10 mouse cellular contexts compared by ENCODE assay signal in genomic region chr11:101963043-101963442, GRCm38 (mm10). TPM values are rescaled to one million over a fixed set of nuclear protein-coding genes. Genes with fewer than 3 reads are reported as not detected.
DNase-seq lines count a peak whose midpoint lies in the region; ATAC-seq and TF ChIP-seq lines count a peak whose summit lies in the region.
"Had no signal": no experiment of that assay in that cellular context is flagged by ENCODE, and none has a peak within 500 bp of the region (broad histone marks: within the 10 kb centered on the region; RNA-seq: fewer than 3 reads in every experiment).

No protein-coding gene starts in this region.

- DNase-seq in heart, postnatal 25 days (ENCODE audit: low spot score) = no peak
- peak; percentile 40 for DNase-seq in hindbrain, embryonic 10.5 days (ENCODE audit: low spot score)
- no peak for DNase-seq in liver, postnatal 0 days
- DNase-seq in layer of hippocampus, adult 11-12 months (ENCODE audit: low spot score) = no peak
- DNase-seq in layer of hippocampus, adult 8-10 months (ENCODE audit: low spot score in 2 of 2) = no peak
- no peak for DNase-seq in left cerebral cortex, adult 9 months (ENCODE audit: low spot score in 2 of 2)
- DNase-seq: right cerebral cortex, adult 18-20 months had no signal

- ATAC-seq in heart, embryonic 13.5 days (ENCODE audit: extremely low read depth, insufficient number of reproducible peaks, low FRiP score, low TSS enrichment) = no peak
- no peak for ATAC-seq in liver, postnatal 0 days

- WGBS in heart, embryonic 13.5 days = 4% methylated on average over 11 of the region's 11 CpGs
- WGBS in hindbrain, embryonic 10.5 days = 1% methylated on average over 11 of the region's 11 CpGs
- 5% methylated on average over 11 of the region's 11 CpGs for WGBS in liver, postnatal 0 days (ENCODE audit: insufficient replicate concordance)

- no peak for TF ChIP-seq CTCF in cortical plate, adult 2 months (IDR thresholded peaks at IDR 0.05; ENCODE audit: extremely low read depth, insufficient read depth, low read length)
- no peak for TF ChIP-seq CTCF in liver, postnatal 0 days (IDR thresholded peaks at IDR 0.05; ENCODE audit: low read depth)

- H3K4me2 ChIP-seq in heart, embryonic 13.5 days = peak overlapping the region; percentile 90
- H3K4me2 ChIP-seq in liver, postnatal 0 days (ENCODE audit: low read depth, low read length) = peak overlapping the region; percentile 71; the same call in 1 of the 2 replicates

- TF ChIP-seq EP300 in liver, postnatal 0 days (IDR thresholded peaks at IDR 0.05; ENCODE audit: low read depth) = no peak

- H3K4me3 ChIP-seq in heart, embryonic 13.5 days = peak overlapping the region; percentile 62
- peak overlapping the region; percentile 31 for H3K4me3 ChIP-seq in cortical plate, adult 2 months (ENCODE audit: insufficient read depth, low read length)
- H3K4me3 ChIP-seq in hindbrain, embryonic 10.5 days = peak overlapping the region; percentile 70
- no peak overlapping the region for H3K4me3 ChIP-seq in liver, postnatal 0 days (ENCODE audit: low read depth, low read length)

- H3K27me3 ChIP-seq in heart, embryonic 13.5 days (replicated peaks) = peaks cover 91% of the 10 kb centered on the region
- H3K27me3 ChIP-seq in hindbrain, embryonic 10.5 days (ENCODE audit: insufficient read depth, poor library complexity, severe bottlenecking) = peaks cover 95% of the 10 kb centered on the region
- peaks cover 66% of the 10 kb centered on the region for H3K27me3 ChIP-seq in liver, postnatal 0 days (ENCODE audit: insufficient read depth, low read length)

- no peak for TF ChIP-seq POLR2A in cortical plate, adult 2 months (IDR thresholded peaks at IDR 0.05; ENCODE audit: extremely low read depth, insufficient read depth, low read length)

- peak overlapping the region; percentile 33; the same call in 1 of the 2 replicates for H3K27ac ChIP-seq in heart, embryonic 13.5 days (replicated peaks)
- no peak overlapping the region for H3K27ac ChIP-seq in cortical plate, adult 2 months (ENCODE audit: insufficient read depth, low read length)
- peak overlapping the region; percentile 84 for H3K27ac ChIP-seq in hindbrain, embryonic 10.5 days
- H3K27ac ChIP-seq in liver, postnatal 0 days (ENCODE audit: low read depth) = no peak overlapping the region

- H3K4me1 ChIP-seq in heart, embryonic 13.5 days = peaks cover 47% of the 10 kb centered on the region
- no peaks in the 10 kb centered on the region for H3K4me1 ChIP-seq in cortical plate, adult 2 months (ENCODE audit: control insufficient read depth, insufficient read depth, low read length)
- peaks cover 60% of the 10 kb centered on the region for H3K4me1 ChIP-seq in hindbrain, embryonic 10.5 days (replicated peaks)
- peaks cover 12% of the 10 kb centered on the region for H3K4me1 ChIP-seq in liver, postnatal 0 days (ENCODE audit: insufficient read depth)

- peak overlapping the region; percentile 82 for H3K9ac ChIP-seq in heart, embryonic 13.5 days
- no peak overlapping the region for H3K9ac ChIP-seq in liver, postnatal 0 days (replicated peaks)

- H3K9me3 ChIP-seq in heart, embryonic 13.5 days = no peaks in the 10 kb centered on the region
- no peaks in the 10 kb centered on the region for H3K9me3 ChIP-seq in hindbrain, embryonic 10.5 days
- no peaks in the 10 kb centered on the region for H3K9me3 ChIP-seq in liver, postnatal 0 days (ENCODE audit: low read length)

- no peaks in the 10 kb centered on the region for H3K36me3 ChIP-seq in heart, embryonic 13.5 days
- H3K36me3 ChIP-seq in hindbrain, embryonic 10.5 days = no peaks in the 10 kb centered on the region
- no peaks in the 10 kb centered on the region for H3K36me3 ChIP-seq in liver, postnatal 0 days (replicated peaks; ENCODE audit: insufficient read depth, low read length)

- intact Hi-C loops in heart, postnatal 25 days (cut with DNase I) = no loop called here

RNA-seq across cellular contexts. Expression of gene Sost, which starts 3.8 kb away (rescaled TPM):
- polyA plus RNA-seq in heart, embryonic 13.5 days (2015; fragmentation: Nextera tagmentation; extraction: Ambion mirVana) = 0.87 and 1.8 TPM in 2 replicates
- 1 to 10 TPM; 1.5 to 1.6 TPM for total RNA-seq in heart, postnatal 25 days (2021)
- 0.09 and 0.10 TPM in 2 replicates for polyA plus RNA-seq in cortical plate, adult 2 months (2012; rRNA removed)
- polyA plus RNA-seq in hindbrain, embryonic 10.5 days (2016; fragmentation: Nextera tagmentation; extraction: Ambion mirVana) = 1.1 and 1.3 TPM in 2 replicates
- polyA plus RNA-seq in liver, postnatal 0 days (2015; fragmentation: Nextera tagmentation; extraction: Ambion mirVana) = not detected in 2 replicates
- under 1 TPM in 1 of 4 experiments, not detected in 3; 0.22 TPM for total RNA-seq in layer of hippocampus, adult 8-10 months (2022)
- total RNA-seq: adrenal gland, postnatal 14 days had no signal

RNA-seq across cellular contexts. Expression of gene Cfap97d1, which starts 21.0 kb away (rescaled TPM):
- not detected in 2 replicates for polyA plus RNA-seq in heart, embryonic 13.5 days (2015; fragmentation: Nextera tagmentation; extraction: Ambion mirVana)
- not detected for total RNA-seq in heart, postnatal 25 days (2021)
- polyA plus RNA-seq in cortical plate, adult 2 months (2012; rRNA removed) = not detected in 2 replicates
- polyA plus RNA-seq in hindbrain, embryonic 10.5 days (2016; fragmentation: Nextera tagmentation; extraction: Ambion mirVana) = not detected in 2 replicates
- polyA plus RNA-seq in liver, postnatal 0 days (2015; fragmentation: Nextera tagmentation; extraction: Ambion mirVana) = 0.19 TPM in 1 of 2 replicates, not detected in the other
- not detected for total RNA-seq in layer of hippocampus, adult 8-10 months (2022)
- total RNA-seq: adrenal gland, postnatal 14 days had no signal

RNA-seq across cellular contexts. Expression of gene Dusp3, which starts 23.8 kb away (rescaled TPM):
- 50.3 and 53.6 TPM in 2 replicates for polyA plus RNA-seq in heart, embryonic 13.5 days (2015; fragmentation: Nextera tagmentation; extraction: Ambion mirVana)
- total RNA-seq in heart, postnatal 25 days (2021) = 100 to 1,000 TPM; 115 to 122 TPM
- polyA plus RNA-seq in cortical plate, adult 2 months (2012; rRNA removed) = 162 and 171 TPM in 2 replicates
- 11.6 and 12.4 TPM in 2 replicates for polyA plus RNA-seq in hindbrain, embryonic 10.5 days (2016; fragmentation: Nextera tagmentation; extraction: Ambion mirVana)
- 18.4 and 22.7 TPM in 2 replicates for polyA plus RNA-seq in liver, postnatal 0 days (2015; fragmentation: Nextera tagmentation; extraction: Ambion mirVana)
- total RNA-seq in layer of hippocampus, adult 8-10 months (2022) = 100 to 1,000 TPM; 151 to 190 (median 164) TPM

Comparison
In these comparisons a context has a peak if more than half of its experiments do, and no peak if none do; other contexts are left out.
1. H3K27ac ChIP-seq: peak in heart, embryonic 13.5 days (single experiment) and hindbrain, embryonic 10.5 days (single experiment); none in cortical plate, adult 2 months (single experiment) and liver, postnatal 0 days (single experiment).